Mouse (Mus musculus) lung, postnatal 25 days (tissue): ENCODE results near the gene Fxyd7.

Experiments used
- DNase-seq: peaks from one replicate; pipeline ENCODE4 v3.0.0; 2022; ENCODE audit warnings: low spot score

Fxyd7 gene

DNA sequence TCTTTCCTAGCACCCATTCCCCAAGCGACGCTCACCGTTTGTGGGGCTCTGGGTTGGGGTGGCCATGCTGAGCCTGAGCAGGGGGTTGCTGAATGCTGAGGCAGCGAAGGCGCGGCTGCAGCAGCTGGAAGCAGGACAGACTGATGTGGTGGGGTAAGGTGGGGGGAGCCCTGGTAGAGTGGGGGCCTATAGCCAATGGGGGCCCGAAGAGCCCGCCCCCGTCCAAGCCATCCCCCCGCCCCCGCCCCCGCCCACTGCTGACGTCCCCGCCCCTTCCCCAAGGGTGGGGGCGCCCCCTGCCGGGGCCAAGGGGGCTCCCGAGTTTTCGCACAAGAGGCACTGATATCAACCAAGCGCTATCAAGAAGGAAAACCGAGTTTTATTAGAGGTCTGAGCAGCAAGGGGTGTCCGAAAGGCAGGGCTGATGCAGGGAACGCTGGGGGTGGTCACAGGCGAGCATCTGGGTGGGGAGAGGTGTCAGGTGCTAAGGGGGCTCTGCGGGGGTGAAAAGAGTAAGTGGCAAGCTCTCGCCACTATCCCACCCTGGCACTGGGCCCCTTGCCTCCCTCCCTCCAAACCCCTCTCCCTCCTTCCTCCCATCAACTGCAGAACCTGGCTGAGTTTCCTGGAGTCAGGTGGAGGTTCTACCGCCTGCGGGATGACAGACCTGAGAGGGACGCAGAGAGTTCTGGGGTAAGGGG is at the start of gene Fxyd7:
Fxyd7 (minus strand) TSS at position 147 of the 701 bp plus-strand sequence.
- DNase-seq = no peak

GRCm38 (mm10) chr7:31100786-31101185 is 49.5 kb upstream of the Fxyd7 start:
- DNase-seq = no peak

DNA sequence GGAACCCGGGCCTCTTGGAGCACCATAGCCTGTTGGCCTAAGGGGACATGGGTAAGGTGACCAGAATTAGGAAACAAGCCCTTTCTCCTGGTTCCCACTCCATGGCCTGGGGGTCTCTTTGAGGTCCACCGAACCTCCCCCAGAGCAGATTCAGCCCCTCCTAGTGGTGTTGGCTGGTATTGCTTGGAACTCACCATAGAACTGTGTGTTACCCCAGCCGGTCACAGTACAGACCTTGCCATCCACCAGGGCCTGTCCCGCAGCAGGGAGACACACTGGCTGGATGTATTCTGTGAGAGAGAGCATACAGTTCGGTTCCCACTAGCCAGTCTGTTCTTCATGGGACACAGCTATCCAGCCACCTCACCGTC is 48.3 kb upstream of the Fxyd7 start:
- DNase-seq = no peak

- DNase-seq = no peak
These were observed 47.7 kb upstream of the Fxyd7 start for GRCm38 (mm10) chr7:31098697-31099611.

- peak; percentile 94 for DNase-seq
These were observed 46.4 kb upstream of the Fxyd7 start for GRCm38 (mm10) chr7:31097583-31098248.

DNA sequence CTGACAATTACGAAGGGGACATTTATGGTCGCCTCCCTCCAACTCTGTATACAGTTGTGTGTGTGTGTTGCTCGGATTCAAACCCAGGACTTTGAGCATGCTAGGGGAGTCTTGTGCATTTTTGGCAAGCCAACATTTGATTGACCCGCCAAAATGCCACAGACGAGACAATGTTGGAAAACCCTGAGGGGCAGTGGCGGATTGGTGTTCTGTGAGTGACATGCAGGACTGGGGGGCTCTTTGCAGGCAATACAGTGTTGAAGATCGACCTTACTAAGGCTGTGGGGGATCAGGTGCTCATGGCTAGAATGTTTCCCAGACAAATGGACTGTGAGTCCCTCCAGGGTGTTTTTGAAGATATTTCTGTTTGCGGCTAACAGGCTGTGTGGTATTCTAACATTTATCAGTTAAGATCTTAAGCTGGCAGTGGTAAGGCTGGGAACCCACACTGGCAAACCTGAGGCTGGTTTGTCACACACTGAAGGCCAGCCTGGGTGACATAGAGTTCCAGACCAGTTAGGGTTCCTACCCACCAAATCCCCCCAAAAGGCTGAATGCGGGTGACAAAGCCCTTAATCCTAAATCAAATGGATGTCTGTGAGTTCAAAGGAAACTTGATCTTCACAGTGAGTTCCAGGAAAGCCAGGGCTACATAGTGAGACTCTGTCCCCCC is 45.8 kb upstream of the Fxyd7 start:
- DNase-seq = no peak

GRCm38 (mm10) chr7:31094774-31095501 is 43.7 kb upstream of the Fxyd7 start:
- no peak for DNase-seq

DNA sequence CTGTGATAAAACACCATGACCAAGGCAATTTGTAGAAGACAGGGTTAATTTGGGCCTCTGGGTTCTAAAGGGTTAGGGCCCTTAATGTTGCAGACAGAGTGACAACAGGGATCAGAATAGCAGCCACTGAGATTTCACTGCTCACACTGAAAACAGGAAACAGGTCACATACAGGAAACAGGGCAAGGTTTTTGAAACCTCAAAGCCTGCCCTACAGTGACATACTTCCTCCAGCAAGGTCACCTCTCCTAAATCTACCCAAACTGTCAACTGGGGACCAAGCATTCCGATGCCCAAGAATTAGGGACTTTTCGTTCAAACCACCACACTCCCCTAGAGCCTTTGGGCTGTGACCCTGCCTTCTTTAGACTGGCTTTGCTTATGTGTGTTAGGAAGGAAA is 38.5 kb upstream of the Fxyd7 start:
- DNase-seq = peak; percentile 50

GRCm38 (mm10) chr7:31088206-31088605 is 36.9 kb upstream of the Fxyd7 start:
- no peak for DNase-seq

GRCm38 (mm10) chr7:31087262-31087661 is 36.0 kb upstream of the Fxyd7 start:
- no peak for DNase-seq

- DNase-seq = no peak
These were observed 35.0 kb upstream of the Fxyd7 start for GRCm38 (mm10) chr7:31086175-31086755.

DNA sequence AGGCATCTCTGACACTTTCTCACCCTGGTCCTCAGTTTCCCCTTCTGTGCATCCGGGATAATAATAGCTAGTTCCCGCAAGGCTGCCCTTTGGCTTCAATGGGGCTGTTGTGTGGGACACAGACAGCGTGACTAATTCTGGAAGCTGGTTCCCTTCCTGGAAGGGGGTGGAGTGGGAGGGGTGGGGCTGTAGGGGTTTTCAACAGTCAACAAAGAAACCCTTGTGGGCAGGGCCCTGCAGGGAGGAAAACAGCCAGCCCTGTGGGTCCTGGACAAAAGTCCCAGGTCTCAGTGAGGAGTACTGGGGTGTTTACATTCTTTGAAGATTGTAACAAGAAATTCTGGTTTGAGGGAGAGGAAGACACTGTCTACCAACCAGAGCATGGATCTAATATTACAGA is 33.9 kb upstream of the Fxyd7 start:
- peak; percentile 61 for DNase-seq

GRCm38 (mm10) chr7:31084140-31084539 is 32.9 kb upstream of the Fxyd7 start:
- no peak for DNase-seq

GRCm38 (mm10) chr7:31082831-31083588 is 31.7 kb upstream of the Fxyd7 start:
- DNase-seq = peak; percentile 54

DNA sequence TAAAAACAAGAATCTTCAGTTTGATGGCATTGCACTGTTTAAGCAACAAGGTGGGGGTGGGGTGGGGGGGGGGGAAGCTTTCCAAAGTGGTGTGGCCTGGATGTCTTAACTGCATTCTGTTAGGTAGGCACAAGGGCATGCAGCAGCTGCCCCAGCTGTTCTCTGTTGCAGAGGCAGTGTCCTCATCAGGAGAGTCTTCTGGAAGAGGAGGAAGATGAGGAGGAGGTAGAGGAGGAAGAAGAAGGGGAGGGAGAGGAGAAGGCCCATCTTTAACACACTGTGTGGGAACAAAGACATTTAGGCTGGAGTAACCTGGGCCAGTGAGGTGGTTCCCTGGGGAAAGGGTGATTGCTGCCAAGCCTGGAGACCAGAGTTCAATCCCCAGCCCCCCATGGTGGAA is 30.8 kb upstream of the Fxyd7 start:
- DNase-seq = no peak

- DNase-seq = no peak
These were observed 29.8 kb upstream of the Fxyd7 start for GRCm38 (mm10) chr7:31081106-31081505.

- no peak for DNase-seq
These were observed 29.3 kb upstream of the Fxyd7 start for GRCm38 (mm10) chr7:31080611-31081010.

DNA sequence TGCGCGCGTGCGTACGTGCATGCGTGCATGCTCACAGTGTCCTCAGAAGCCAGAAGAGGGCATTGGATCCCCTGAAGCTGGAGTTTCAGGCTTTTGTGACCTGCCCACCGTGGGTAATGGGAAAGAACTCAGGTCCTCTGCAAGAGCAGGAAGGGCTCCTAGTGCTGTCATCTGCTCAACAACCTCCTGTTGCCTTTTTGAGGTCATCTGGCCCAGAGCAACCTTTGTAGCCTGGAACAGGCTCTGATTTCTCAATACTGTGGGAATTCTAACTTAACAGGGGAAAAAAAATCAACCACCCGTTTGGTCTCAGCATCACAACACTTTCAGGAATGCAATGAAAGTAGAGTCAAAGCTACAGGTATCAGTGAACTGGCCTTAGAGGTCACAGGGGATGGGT is 28.4 kb upstream of the Fxyd7 start:
- no peak for DNase-seq

DNA sequence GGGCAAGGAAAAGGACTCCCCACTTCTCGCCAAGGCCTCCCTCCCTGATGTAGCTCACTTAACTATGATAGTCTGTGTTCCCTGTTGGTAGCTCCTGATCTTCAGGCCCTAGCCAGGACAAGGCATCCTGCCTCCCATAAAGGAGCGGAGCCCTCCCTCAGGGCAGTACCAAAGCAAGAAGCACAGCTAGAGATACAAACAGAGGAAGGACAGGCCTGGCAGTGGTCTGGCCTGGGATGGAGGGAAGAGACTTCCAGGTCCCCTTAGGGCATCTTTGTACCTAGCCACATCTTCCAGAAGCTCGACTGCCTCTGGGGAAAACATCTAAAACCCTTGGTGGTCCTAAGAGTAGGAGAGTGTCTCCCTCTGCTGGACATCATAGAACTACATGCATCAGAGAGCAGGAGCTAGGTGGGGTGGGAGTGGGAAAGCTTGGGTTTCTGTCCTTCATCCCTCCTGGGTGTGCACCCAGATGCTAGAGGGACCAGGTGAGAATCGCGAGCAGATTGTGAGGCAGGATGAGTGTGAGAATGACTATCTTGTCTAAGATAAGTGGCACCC is 26.7 kb upstream of the Fxyd7 start:
- DNase-seq = peak; percentile 43

DNA sequence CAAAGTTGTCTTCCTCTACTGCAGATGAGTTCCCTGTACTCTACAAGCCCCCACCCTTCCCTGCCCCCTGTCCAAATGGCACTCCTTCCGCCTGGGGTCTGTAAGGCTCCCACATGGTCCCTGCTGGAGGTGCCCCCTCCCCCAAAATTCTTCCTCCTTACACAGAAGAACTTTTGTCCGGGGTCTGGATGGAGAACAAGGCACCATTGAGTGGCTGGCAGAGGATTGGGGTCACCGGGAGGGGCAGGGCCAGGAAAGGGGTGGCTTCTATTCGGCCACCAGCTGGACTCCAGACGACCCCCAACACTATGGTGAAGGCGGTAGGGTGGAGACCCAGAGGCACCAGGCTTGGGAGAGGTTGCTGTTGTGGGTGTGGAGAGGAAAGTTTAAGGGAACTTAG is 26.2 kb upstream of the Fxyd7 start:
- no peak for DNase-seq
